Comparison of ENCODE assay signal across 22 mouse cellular contexts in genomic region chr17:24111256-24111655, GRCm38 (mm10). TPM values are rescaled to one million over a fixed set of nuclear protein-coding genes. Genes with fewer than 3 reads are reported as not detected.
A peak's percentile ranks its signal among the peaks of the same experiment; 100 is the strongest.
DNase-seq lines count a peak whose midpoint lies in the region; ATAC-seq and TF ChIP-seq lines count a peak whose summit lies in the region.
"Had no signal": no experiment of that assay in that cellular context is flagged by ENCODE, and none has a peak within 500 bp of the region (broad histone marks: within the 10 kb centered on the region; RNA-seq: fewer than 3 reads in every experiment).

No protein-coding gene starts in this region.

- H3K4me1 ChIP-seq in forebrain, postnatal 0 days (ENCODE audit: insufficient read depth), result no peaks in the 10 kb centered on the region
- H3K4me1 ChIP-seq in forebrain, embryonic 12.5 days, result no peaks in the 10 kb centered on the region
- H3K4me1 ChIP-seq in lung, adult 2 months (ENCODE audit: control insufficient read depth, insufficient read depth, low read length), result peaks cover 10% of the 10 kb centered on the region
- H3K4me1 ChIP-seq: forebrain, embryonic 10.5 days; hindbrain, embryonic 12.5 days had no signal

- H3K27me3 ChIP-seq in forebrain, postnatal 0 days (ENCODE audit: insufficient read depth, low read length), result no peaks in the 10 kb centered on the region
- H3K27me3 ChIP-seq in forebrain, embryonic 12.5 days, result no peaks in the 10 kb centered on the region
- H3K27me3 ChIP-seq: embryonic facial prominence, embryonic 15.5 days; heart, embryonic 13.5 days; hindbrain, embryonic 12.5 days had no signal

- H3K9ac ChIP-seq in forebrain, postnatal 0 days, result no peak overlapping the region
- no peak overlapping the region for H3K9ac ChIP-seq in forebrain, embryonic 12.5 days
- H3K9ac ChIP-seq: embryonic facial prominence, embryonic 15.5 days; heart, embryonic 13.5 days; hindbrain, embryonic 12.5 days had no signal

- H3K4me2 ChIP-seq in forebrain, postnatal 0 days (ENCODE audit: low read depth), result no peak overlapping the region
- H3K4me2 ChIP-seq in forebrain, embryonic 12.5 days, result no peak overlapping the region
- H3K4me2 ChIP-seq: embryonic facial prominence, embryonic 15.5 days; heart, embryonic 13.5 days; hindbrain, embryonic 12.5 days had no signal

- no peaks in the 10 kb centered on the region for H3K9me3 ChIP-seq in forebrain, postnatal 0 days (ENCODE audit: low read length)
- H3K9me3 ChIP-seq in forebrain, embryonic 12.5 days, result no peaks in the 10 kb centered on the region
- H3K9me3 ChIP-seq: embryonic facial prominence, embryonic 15.5 days; forebrain, embryonic 10.5 days; G1E; heart, embryonic 13.5 days; hindbrain, embryonic 12.5 days had no signal

- H3K4me3 ChIP-seq in forebrain, postnatal 0 days (ENCODE audit: low read depth, low read length), result no peak overlapping the region
- H3K4me3 ChIP-seq in forebrain, embryonic 12.5 days (replicated peaks), result no peak overlapping the region
- no peak overlapping the region for H3K4me3 ChIP-seq in lung, adult 2 months (replicated peaks; ENCODE audit: extremely low read depth, low read depth, low read length)
- H3K4me3 ChIP-seq: embryonic facial prominence, embryonic 15.5 days; erythroblast, embryonic 14.5 days; forebrain, embryonic 10.5 days; gastrocnemius, adult 2 months; heart, embryonic 13.5 days; hindbrain, embryonic 12.5 days had no signal

- no peak for ATAC-seq in forebrain, postnatal 0 days
- ATAC-seq in forebrain, embryonic 12.5 days (ENCODE audit: low FRiP score), result no peak
- ATAC-seq: hindbrain, postnatal 0 days had no signal

- WGBS in forebrain, postnatal 0 days, result 60% methylated on average over 1 of the region's 1 CpGs
- WGBS in forebrain, embryonic 12.5 days, result 93% methylated on average over 1 of the region's 1 CpGs
- WGBS in lung, adult 2 months, result 17% methylated on average over 1 of the region's 1 CpGs

- TF ChIP-seq POLR2A in lung, adult 2 months (IDR thresholded peaks at IDR 0.05; ENCODE audit: borderline replicate concordance, extremely low read depth, low read depth, low read length), result no peak

- TF ChIP-seq CTCF in forebrain, postnatal 0 days (IDR thresholded peaks at IDR 0.05; ENCODE audit: low read depth), result no peak
- TF ChIP-seq CTCF in lung, adult 2 months (IDR thresholded peaks at IDR 0.05; ENCODE audit: insufficient read depth, low read length), result no peak

- DNase-seq in forebrain, postnatal 0 days, result peak; percentile 13
- DNase-seq in lung, postnatal 10 days, result peak; percentile 16
- DNase-seq in lung, adult 2 months, result no peak
- peak; percentile 57 for DNase-seq in adipocyte (ENCODE audit: low spot score)
- no peak for DNase-seq in heart, postnatal 4 days
- DNase-seq in yolk sac, embryonic 10.5 days (ENCODE audit: low spot score), result no peak
- DNase-seq: adrenal gland, postnatal 36 days; cerebellum, adult 11-12 months; cerebellum, adult 9-11 months; cerebellum, postnatal 36 days; gastrocnemius, adult 2 months; gastrocnemius, postnatal 25 days; heart, postnatal 36 days; kidney, adult 11 months had no signal

- H3K36me3 ChIP-seq in forebrain, postnatal 0 days (ENCODE audit: insufficient read depth), result peaks cover 6% of the 10 kb centered on the region
- peaks cover 33% of the 10 kb centered on the region for H3K36me3 ChIP-seq in forebrain, embryonic 12.5 days (replicated peaks)

- no peak overlapping the region for H3K27ac ChIP-seq in forebrain, postnatal 0 days (ENCODE audit: low read depth, low read length)
- no peak overlapping the region for H3K27ac ChIP-seq in forebrain, embryonic 12.5 days
- H3K27ac ChIP-seq: embryonic facial prominence, embryonic 15.5 days; forebrain, embryonic 10.5 days; gastrocnemius, adult 2 months; heart, embryonic 13.5 days; hindbrain, embryonic 12.5 days; hindbrain, postnatal 0 days had no signal

RNA-seq across cellular contexts. Expression of gene Kctd5, which starts 38.0 kb away (rescaled TPM):
- 83.4 and 97.6 TPM in 2 replicates for total RNA-seq in forebrain, postnatal 0 days (2014; rRNA removed)
- polyA plus RNA-seq in forebrain, postnatal 0 days (2015; fragmentation: Nextera tagmentation; extraction: Ambion mirVana), result 82.2 and 87.2 TPM in 2 replicates
- 91.7 and 92.2 TPM in 2 replicates for polyA plus RNA-seq in forebrain, embryonic 12.5 days (2016; fragmentation: Nextera tagmentation; extraction: Ambion mirVana)
- 28.4 and 30.3 TPM in 2 replicates for polyA plus RNA-seq in lung, adult 2 months (2012; rRNA removed)
- 10 to 100 TPM; 25.4 to 26.0 TPM for total RNA-seq in heart, postnatal 4 days (2021)

RNA-seq across cellular contexts. Expression of gene Pdpk1, which starts 39.5 kb away (rescaled TPM):
- 50.9 and 55.8 TPM in 2 replicates for total RNA-seq in forebrain, postnatal 0 days (2014; rRNA removed)
- polyA plus RNA-seq in forebrain, postnatal 0 days (2015; fragmentation: Nextera tagmentation; extraction: Ambion mirVana), result 33.8 and 59.0 TPM in 2 replicates
- polyA plus RNA-seq in forebrain, embryonic 12.5 days (2016; fragmentation: Nextera tagmentation; extraction: Ambion mirVana), result 51.1 and 59.2 TPM in 2 replicates
- polyA plus RNA-seq in lung, adult 2 months (2012; rRNA removed), result 16.4 and 19.8 TPM in 2 replicates
- total RNA-seq in heart, postnatal 4 days (2021), result 10 to 100 TPM; 62.1 to 62.6 TPM

RNA-seq across cellular contexts. Expression of gene Amdhd2, which starts 52.3 kb away (rescaled TPM):
- total RNA-seq in forebrain, postnatal 0 days (2014; rRNA removed), result 37.9 and 47.6 TPM in 2 replicates
- 34.5 and 35.4 TPM in 2 replicates for polyA plus RNA-seq in forebrain, postnatal 0 days (2015; fragmentation: Nextera tagmentation; extraction: Ambion mirVana)
- polyA plus RNA-seq in forebrain, embryonic 12.5 days (2016; fragmentation: Nextera tagmentation; extraction: Ambion mirVana), result 31.1 and 32.6 TPM in 2 replicates
- polyA plus RNA-seq in lung, adult 2 months (2012; rRNA removed), result 58.3 and 58.8 TPM in 2 replicates
- 10 to 100 TPM; 19.5 to 19.6 TPM for total RNA-seq in heart, postnatal 4 days (2021)

RNA-seq across cellular contexts. Expression of gene Atp6v0c, which starts 58.2 kb away (rescaled TPM):
- total RNA-seq in forebrain, postnatal 0 days (2014; rRNA removed), result 386 and 489 TPM in 2 replicates
- polyA plus RNA-seq in forebrain, postnatal 0 days (2015; fragmentation: Nextera tagmentation; extraction: Ambion mirVana), result 1,891 and 2,006 TPM in 2 replicates
- 461 and 463 TPM in 2 replicates for polyA plus RNA-seq in forebrain, embryonic 12.5 days (2016; fragmentation: Nextera tagmentation; extraction: Ambion mirVana)
- 880 and 1,077 TPM in 2 replicates for polyA plus RNA-seq in lung, adult 2 months (2012; rRNA removed)
- total RNA-seq in heart, postnatal 4 days (2021), result 100 to 1,000 TPM; 291 to 298 TPM

Comparison
In these comparisons a context has a peak if more than half of its experiments do, and no peak if none do; other contexts are left out.
1. DNase-seq: peak in forebrain, postnatal 0 days (single experiment), lung, postnatal 10 days (single experiment) and adipocyte (single experiment); none in lung, adult 2 months (single experiment), heart, postnatal 4 days (single experiment) and yolk sac, embryonic 10.5 days (single experiment).